Mouse (Mus musculus) brain, embryonic 14.5 days (tissue): ENCODE data around the gene Kansl1l. TPM values are rescaled to one million over a fixed set of nuclear protein-coding genes. Genes with fewer than 3 reads are reported as not detected.

Source experiments
- DNase-seq: peaks from one replicate; pipeline ENCODE4 v3.0.0-alpha.2; 2011; ENCODE audit warnings: low read depth
- CTCF ChIP-seq: fragments of 200-500 bp; IDR thresholded peaks from 2 replicates; pipeline ENCODE4 v1.5.1; 2012; ENCODE audit warnings: inconsistent platforms, mild to moderate bottlenecking, moderate library complexity, borderline replicate concordance; ENCODE audit not compliant: insufficient read depth, insufficient read length; ENCODE audit errors: extremely low read depth
- POLR2A ChIP-seq: fragments of 200-500 bp; IDR thresholded peaks from 2 replicates; pipeline ENCODE4 v1.6.1; 2012; ENCODE audit warnings: mild to moderate bottlenecking, inconsistent platforms, borderline replicate concordance; ENCODE audit not compliant: poor library complexity, insufficient read depth, insufficient read length, severe bottlenecking; ENCODE audit errors: extremely low read depth
- polyA plus RNA-seq: library from polyadenylated mRNA; depleted of rRNA; stranded (reverse); fragments of >200 nt; gene quantifications from 2 replicates; pipeline ENCODE4 v1.2.3, GENCODE M21; 2012

Gene Kansl1l
- polyA plus RNA-seq, 1 experiment: 14.0 TPM

DNA sequence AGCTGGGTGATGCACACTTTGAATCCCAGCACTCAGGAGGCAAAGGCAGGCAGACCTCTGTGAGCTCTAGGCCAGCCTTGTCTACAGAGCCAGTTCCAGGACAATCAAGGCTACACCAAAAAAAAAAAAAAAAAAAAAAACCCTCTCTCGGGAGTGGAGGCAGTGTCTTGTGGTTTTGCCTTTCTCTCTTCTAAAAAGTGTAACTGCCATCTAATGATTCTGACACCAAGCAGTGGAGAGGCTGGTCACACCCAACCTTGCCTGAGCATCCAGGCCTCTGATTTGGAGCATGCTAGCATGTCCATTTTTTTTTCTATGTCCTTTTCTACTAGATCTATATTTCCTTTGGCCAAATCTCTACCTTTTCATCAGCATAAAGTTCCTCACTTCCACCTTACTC, 21.8 kb upstream of the Kansl1l start:
- no peak for DNase-seq
- TF ChIP-seq POLR2A (no peak), CTCF (no peak)

DNA sequence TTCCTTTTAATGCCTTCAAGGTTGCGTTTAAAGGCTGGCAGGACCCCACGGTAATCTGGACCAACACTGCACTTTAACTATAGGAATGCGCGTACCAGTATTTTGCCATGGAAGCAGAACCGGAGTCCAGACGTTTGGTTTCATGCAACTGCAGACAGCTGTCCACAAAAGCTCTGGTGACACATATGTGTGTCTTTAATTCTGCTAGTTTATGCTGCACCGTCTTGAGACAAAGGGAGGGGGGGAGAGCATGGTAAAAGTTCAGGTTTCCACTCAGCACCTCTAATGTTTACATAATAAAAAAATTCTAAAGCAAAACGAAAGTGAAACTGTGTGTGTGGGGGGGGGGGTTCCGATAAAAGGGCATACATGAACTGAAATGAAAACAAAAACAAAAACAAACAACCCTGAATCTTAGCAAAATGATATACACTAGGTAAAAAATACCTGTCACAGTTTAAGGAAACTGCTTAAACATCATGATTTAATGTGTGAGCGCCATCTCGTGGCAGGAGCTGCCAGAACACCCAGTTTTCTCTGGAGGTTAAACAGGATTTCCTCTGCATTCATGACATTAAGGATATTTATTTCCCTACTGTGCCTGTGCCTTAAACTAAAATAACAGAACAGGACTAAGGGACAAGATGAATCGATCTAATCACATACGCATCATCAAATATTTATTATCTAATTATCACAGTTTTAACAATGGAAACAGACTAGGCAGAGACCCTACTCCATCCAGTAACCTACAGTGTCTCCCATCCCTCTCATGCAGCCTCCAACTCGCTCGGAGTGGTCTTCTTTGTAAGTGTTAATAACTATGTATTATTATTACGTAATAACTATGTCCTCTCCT, 21.1 kb upstream of the Kansl1l start:
- TF ChIP-seq POLR2A: no peak
- peak; percentile 82; the same call in 1 of the 2 replicates for TF ChIP-seq CTCF
- peak; percentile 82 for DNase-seq

GRCm38 (mm10) chr1:66837207-66837606, 19.8 kb upstream of the Kansl1l start:
- no peak for DNase-seq
- TF ChIP-seq CTCF: no peak
- no peak for TF ChIP-seq POLR2A

DNA sequence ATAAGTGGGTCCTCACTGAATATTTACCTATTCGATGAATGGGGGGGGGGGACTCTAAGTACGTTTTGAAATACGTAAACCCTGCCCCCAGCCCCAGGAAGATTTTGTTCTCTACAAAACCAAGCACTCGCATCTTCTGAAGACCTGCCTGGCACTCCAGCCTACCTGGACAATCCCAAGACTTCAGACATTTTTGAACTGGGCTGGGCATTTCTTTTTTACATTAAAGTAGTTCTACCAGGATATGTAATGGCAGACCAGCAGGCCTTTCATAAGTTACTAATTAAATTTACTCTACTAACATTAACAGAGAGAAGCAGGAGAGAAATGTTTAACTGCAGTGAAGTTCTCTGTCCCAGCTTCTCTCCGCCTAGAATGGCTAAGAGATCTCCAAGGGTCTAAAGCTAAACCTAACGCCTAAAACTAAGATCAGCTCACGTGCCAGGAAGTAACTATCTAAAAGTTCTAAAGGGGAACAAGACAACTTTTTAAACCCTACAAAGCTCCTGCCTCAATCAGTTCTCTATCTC, 15.3 kb upstream of the Kansl1l start:
- DNase-seq: no peak
- TF ChIP-seq CTCF: no peak
- TF ChIP-seq POLR2A: no peak

- DNase-seq: no peak
- TF ChIP-seq CTCF: no peak
- TF ChIP-seq POLR2A: no peak
Measured at GRCm38 (mm10) chr1:66831824-66832600, 14.7 kb upstream of the Kansl1l start.

DNA sequence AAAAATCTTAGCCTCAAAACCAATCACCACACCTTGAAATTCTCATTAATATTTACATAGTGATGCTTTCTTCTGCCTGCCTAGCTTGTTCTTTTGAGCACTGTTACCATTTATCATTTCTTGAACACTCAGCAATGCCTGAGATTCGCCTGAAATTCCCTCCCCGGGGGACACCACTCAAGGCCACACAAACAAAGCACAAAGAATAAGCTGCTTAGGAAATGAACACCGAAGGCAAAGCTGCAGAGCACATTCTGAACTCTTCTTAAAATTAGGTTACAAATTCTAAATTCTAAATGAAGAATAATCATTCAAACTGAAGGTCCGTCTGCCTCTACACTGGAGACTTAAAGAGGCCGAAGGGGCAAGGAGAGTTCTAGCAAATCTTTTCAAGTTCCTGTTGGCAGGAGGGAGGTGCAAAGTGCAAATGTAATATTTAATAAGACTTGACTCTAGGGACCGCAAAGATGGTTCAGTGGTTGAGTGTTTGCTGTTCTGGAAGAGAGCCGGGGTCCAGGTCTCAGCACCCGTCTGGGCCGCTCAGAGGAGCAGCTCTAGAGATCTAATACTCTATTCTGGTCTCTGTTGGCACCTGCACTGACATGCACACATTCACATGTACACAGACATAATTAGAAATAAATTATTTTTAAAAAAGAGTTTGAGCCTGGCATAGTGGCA, 12.2 kb upstream of the Kansl1l start:
- TF ChIP-seq CTCF (no peak), POLR2A (no peak)
- DNase-seq: peak; percentile 24

DNA sequence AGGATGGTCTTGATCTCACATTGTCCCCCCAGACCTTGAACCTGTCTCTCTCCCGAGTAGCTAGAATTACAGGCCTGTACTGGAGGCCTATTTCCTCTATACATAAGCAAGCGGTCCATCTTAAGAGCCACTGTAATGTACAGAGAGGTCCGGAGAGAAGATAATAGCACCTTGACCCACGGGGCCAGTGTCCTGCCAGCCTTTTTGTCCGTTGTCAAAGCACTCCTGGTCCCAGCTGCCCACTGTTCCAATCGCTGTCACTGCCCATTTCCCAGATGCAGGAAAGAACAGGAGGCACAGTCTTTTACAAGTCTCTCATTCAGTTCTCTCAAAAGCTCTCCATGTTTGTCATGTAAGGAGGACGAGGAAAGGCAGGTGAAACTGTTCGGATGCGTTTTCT, 4.6 kb upstream of the Kansl1l start:
- TF ChIP-seq POLR2A: no peak
- no peak for TF ChIP-seq CTCF
- no peak for DNase-seq

DNA sequence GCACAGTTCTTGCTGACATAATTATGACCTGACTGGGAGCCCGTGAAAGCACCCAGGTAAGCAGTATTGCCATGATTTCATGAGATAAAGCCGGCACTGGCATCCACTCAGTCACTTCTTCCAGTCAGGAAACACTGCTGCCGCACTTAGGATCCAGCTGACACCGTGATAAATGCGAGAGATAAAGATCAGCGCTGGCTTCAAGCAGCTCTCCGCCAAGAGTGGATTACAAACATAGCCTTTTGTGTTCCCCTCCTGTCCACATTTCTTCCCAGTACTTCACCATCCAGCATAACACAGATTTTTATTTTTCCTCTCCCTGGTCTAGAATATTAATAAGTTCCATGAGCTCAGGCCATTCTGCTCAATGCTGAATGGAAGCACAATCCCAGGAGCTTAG, 2.9 kb upstream of the Kansl1l start:
- TF ChIP-seq CTCF (no peak), POLR2A (no peak)
- peak; percentile 63 for DNase-seq

DNA sequence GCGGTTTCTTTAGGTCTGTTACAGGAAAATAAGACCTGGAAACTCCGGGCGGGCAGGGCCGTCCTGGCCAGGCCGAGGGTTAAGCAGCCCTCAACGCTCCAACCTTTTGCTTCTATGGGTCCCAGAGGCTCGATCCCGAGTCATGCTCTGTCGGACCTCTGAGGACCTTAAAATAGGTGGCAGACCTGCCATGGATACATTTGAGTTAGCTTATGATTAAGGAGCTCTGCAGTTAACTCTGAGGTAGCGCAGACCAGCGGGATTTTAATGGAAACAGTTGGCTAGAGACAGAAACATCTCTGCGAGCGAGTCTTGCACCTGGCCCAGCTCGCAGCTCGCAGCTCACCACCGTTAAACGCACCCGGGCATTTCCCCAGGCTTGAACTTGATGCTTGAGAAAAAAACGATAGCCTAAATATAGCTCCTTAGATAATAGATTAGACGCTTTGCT, 528 bp upstream of the Kansl1l start:
- TF ChIP-seq POLR2A: no peak
- TF ChIP-seq CTCF: no peak
- DNase-seq: no peak

GRCm38 (mm10) chr1:66816837-66817452, 417 bp downstream of the Kansl1l start:
- no peak for TF ChIP-seq CTCF
- TF ChIP-seq POLR2A: no peak; the same call in 1 of the 2 replicates
- DNase-seq: peak; percentile 97

DNA sequence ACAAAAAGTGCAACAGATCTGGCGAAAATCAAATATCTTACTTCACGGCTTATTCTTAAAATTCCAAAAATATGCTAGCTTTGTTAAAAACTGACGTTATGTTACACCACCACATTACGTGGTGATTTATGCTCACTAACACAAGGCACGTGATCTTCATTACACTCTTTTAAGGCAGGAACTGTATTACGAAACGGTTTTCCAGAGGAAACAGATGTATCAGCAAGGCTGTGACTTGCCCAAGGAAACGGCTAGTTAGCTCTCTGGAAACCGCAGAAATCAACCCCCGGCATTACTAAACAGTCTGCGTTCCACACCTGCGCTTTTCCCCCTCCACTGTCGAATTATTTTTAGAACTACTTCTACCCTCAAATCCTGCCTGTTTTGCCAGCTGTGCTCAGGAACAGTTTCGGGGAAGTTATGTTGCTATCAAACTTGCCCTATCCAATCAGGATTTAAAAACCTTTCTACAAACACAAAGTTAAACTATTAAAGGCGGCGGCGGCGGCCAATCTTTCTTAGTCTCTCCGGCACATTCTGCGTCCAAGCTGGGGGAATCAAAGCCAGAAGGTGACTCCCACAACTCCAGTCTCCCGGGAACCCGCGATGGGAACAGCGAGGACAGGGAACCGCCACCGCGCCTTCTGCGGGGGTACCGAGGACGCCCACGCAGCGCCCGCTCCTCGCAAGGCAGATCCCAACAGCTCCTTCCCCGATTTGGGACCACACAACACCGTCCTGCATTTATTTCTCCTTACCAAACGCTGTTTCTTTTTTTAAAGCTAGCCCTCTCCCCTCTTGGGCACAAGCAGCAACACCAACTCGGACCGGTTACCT, 1.2 kb downstream of the Kansl1l start:
- DNase-seq: peak; percentile 66
- TF ChIP-seq POLR2A: no peak
